Mouse (Mus musculus): ENCODE data around the gene Tdrd7. TPM values are rescaled to one million over a fixed set of nuclear protein-coding genes. Genes with fewer than 3 reads are reported as not detected.

Gene Tdrd7
- polyA plus RNA-seq, 1 experiment from 2014 or later = 10.9 TPM

Other genes starting within 250 kb of the Tdrd7 start
- 4.6 and 5.1 TPM in 2 replicates for gene Aldh1b1, start 166.3 kb upstream of the Tdrd7 start, polyA plus RNA-seq (2016; fragmentation: Nextera tagmentation; extraction: Ambion mirVana)
- gene Igfbpl1, start 138.4 kb upstream of the Tdrd7 start, polyA plus RNA-seq (2016; fragmentation: Nextera tagmentation; extraction: Ambion mirVana) = 13.8 and 23.1 TPM in 2 replicates
- gene Stra6l, start 116.7 kb upstream of the Tdrd7 start, polyA plus RNA-seq (2016; fragmentation: Nextera tagmentation; extraction: Ambion mirVana) = 0.11 and 0.17 TPM in 2 replicates
- 0.02 TPM in 1 of 2 replicates, not detected in the other for gene Ccdc180, start 75.0 kb upstream of the Tdrd7 start, polyA plus RNA-seq (2016; fragmentation: Nextera tagmentation; extraction: Ambion mirVana)
- gene Tmod1, start 73.6 kb downstream of the Tdrd7 start, polyA plus RNA-seq (2016; fragmentation: Nextera tagmentation; extraction: Ambion mirVana) = 1.6 and 3.0 TPM in 2 replicates
- 127 and 133 TPM in 2 replicates for gene Ncbp1, start 173.3 kb downstream of the Tdrd7 start, polyA plus RNA-seq (2016; fragmentation: Nextera tagmentation; extraction: Ambion mirVana)
- gene Tstd2, start 173.4 kb downstream of the Tdrd7 start, polyA plus RNA-seq (2016; fragmentation: Nextera tagmentation; extraction: Ambion mirVana) = 62.8 and 63.6 TPM in 2 replicates
- gene Xpa, start 231.0 kb downstream of the Tdrd7 start, polyA plus RNA-seq (2016; fragmentation: Nextera tagmentation; extraction: Ambion mirVana) = 20.9 and 21.7 TPM in 2 replicates

Measured in midbrain, embryonic 10.5 days (tissue).